Comparison of ENCODE assay signal across 8 mouse cellular contexts in genomic region chr4:150048478-150049156, GRCm38 (mm10). TPM values are rescaled to one million over a fixed set of nuclear protein-coding genes. Genes with fewer than 3 reads are reported as not detected.
DNase-seq lines count a peak whose midpoint lies in the region; ATAC-seq lines count a peak whose summit lies in the region.

No protein-coding gene starts in this region.

- no peaks in the 10 kb centered on the region for H3K36me3 ChIP-seq in liver, embryonic 11.5 days (ENCODE audit: control insufficient read depth, insufficient read depth, low read length)
- H3K36me3 ChIP-seq in neural tube, embryonic 14.5 days (ENCODE audit: control insufficient read depth, insufficient read depth, low read length), result no peaks in the 10 kb centered on the region

- H3K9ac ChIP-seq in liver, embryonic 11.5 days (ENCODE audit: low read depth, low read length), result peak overlapping the region; percentile 34; the same call in 1 of the 2 replicates
- H3K9ac ChIP-seq in neural tube, embryonic 14.5 days (replicated peaks; ENCODE audit: low read depth, low read length), result no peak overlapping the region; the same call in 1 of the 2 replicates

- peak overlapping the region; percentile 6 for H3K27ac ChIP-seq in brown adipose tissue, adult 24 weeks (replicated peaks; ENCODE audit: low read depth, low read length)
- H3K27ac ChIP-seq in liver, embryonic 11.5 days (ENCODE audit: low read depth, low read length), result no peak overlapping the region
- no peak overlapping the region for H3K27ac ChIP-seq in neural tube, embryonic 14.5 days (ENCODE audit: low read depth, low read length)

- peaks cover 58% of the 10 kb centered on the region for H3K27me3 ChIP-seq in liver, embryonic 11.5 days (replicated peaks; ENCODE audit: control insufficient read depth, insufficient read depth, low read length)
- H3K27me3 ChIP-seq in neural tube, embryonic 14.5 days (ENCODE audit: control insufficient read depth, insufficient read depth, low read length), result peaks cover 25% of the 10 kb centered on the region

- 2% methylated on average over 49 of the region's 49 CpGs for WGBS in liver, embryonic 11.5 days
- WGBS in neural tube, embryonic 14.5 days, result under 1% methylated on average over 49 of the region's 49 CpGs

- peak overlapping the region; percentile 71 for H3K4me3 ChIP-seq in brown adipose tissue, adult 24 weeks (ENCODE audit: insufficient read depth, low read depth, low read length)
- peak overlapping the region; percentile 46 for H3K4me3 ChIP-seq in liver, embryonic 11.5 days (ENCODE audit: low read depth, low read length)
- H3K4me3 ChIP-seq in neural tube, embryonic 14.5 days (ENCODE audit: low read depth, low read length), result peak overlapping the region; percentile 33

- no peaks in the 10 kb centered on the region for H3K4me1 ChIP-seq in brown adipose tissue, adult 24 weeks (ENCODE audit: control insufficient read depth, insufficient read depth, insufficient read length, low read length)
- H3K4me1 ChIP-seq in liver, embryonic 11.5 days (replicated peaks; ENCODE audit: control insufficient read depth, insufficient read depth, low read length), result peaks cover 7% of the 10 kb centered on the region; the same call in 1 of the 2 replicates
- peaks cover 16% of the 10 kb centered on the region for H3K4me1 ChIP-seq in neural tube, embryonic 14.5 days (ENCODE audit: control insufficient read depth, insufficient read depth, low read length)

- H3K9me3 ChIP-seq in liver, embryonic 11.5 days (ENCODE audit: control insufficient read depth, low read length), result no peaks in the 10 kb centered on the region
- no peaks in the 10 kb centered on the region for H3K9me3 ChIP-seq in neural tube, embryonic 14.5 days (ENCODE audit: control insufficient read depth, low read length)

- intact Hi-C loops in heart, postnatal 14 days (cut with DNase I), result no loop called here

- DNase-seq in kidney, adult 11 months, result peak; percentile 18
- DNase-seq in kidney, postnatal 25 days, result no peak
- DNase-seq in heart, postnatal 14 days, result peak; percentile 24 to 26
- DNase-seq in liver, embryonic 11.5 days (ENCODE audit: low spot score), result no peak
- DNase-seq in left cerebral cortex, adult 8-10 months (ENCODE audit: low spot score in 2 of 2), result no peak

- H3K4me2 ChIP-seq in liver, embryonic 11.5 days, result peak overlapping the region; percentile 81
- peak overlapping the region; percentile 75 for H3K4me2 ChIP-seq in neural tube, embryonic 14.5 days (ENCODE audit: low read depth, low read length)

- no peak; the same call in 1 of the 2 replicates for ATAC-seq in liver, embryonic 11.5 days (replicated peaks; ENCODE audit: low FRiP score)
- no peak for ATAC-seq in neural tube, embryonic 14.5 days (ENCODE audit: low read depth)
- no peak for ATAC-seq in monocyte, adult 5-6 weeks (replicated peaks; ENCODE audit: insufficient number of reproducible peaks, low FRiP score, low TSS enrichment, poor library complexity, severe bottlenecking)

RNA-seq across cellular contexts. Expression of gene Gpr157, which starts 38.5 kb away (rescaled TPM):
- polyA plus RNA-seq in brown adipose tissue, adult 24 weeks (2012; ENCODE audit: insufficient read depth, insufficient read length, missing spikeins), result 2.0 and 2.4 TPM in 2 replicates
- total RNA-seq in heart, postnatal 14 days (2021), result 10 to 100 TPM; 29.5 to 33.7 TPM
- 0.29 and 0.31 TPM in 2 replicates for polyA plus RNA-seq in liver, embryonic 11.5 days (2014; fragmentation: Nextera tagmentation; extraction: Ambion mirVana)
- 0.16 and 0.33 TPM in 2 replicates for polyA plus RNA-seq in neural tube, embryonic 14.5 days (2014; fragmentation: Nextera tagmentation; extraction: Ambion mirVana)
- 0.19 to 0.39 TPM (median 0.32 TPM) in 3 replicates for total RNA-seq in monocyte, adult 5-6 weeks (2017)
- 1 to 10 TPM; 1.9 to 3.4 (median 2.4) TPM for total RNA-seq in left cerebral cortex, adult 8-10 months (2022)

RNA-seq across cellular contexts. Expression of gene H6pd, which starts 39.8 kb away (rescaled TPM):
- 66.4 and 85.8 TPM in 2 replicates for polyA plus RNA-seq in brown adipose tissue, adult 24 weeks (2012; ENCODE audit: insufficient read depth, insufficient read length, missing spikeins)
- 10 to 100 TPM; 41.0 to 45.9 TPM for total RNA-seq in heart, postnatal 14 days (2021)
- 9.4 and 9.8 TPM in 2 replicates for polyA plus RNA-seq in liver, embryonic 11.5 days (2014; fragmentation: Nextera tagmentation; extraction: Ambion mirVana)
- 2.0 and 3.3 TPM in 2 replicates for polyA plus RNA-seq in neural tube, embryonic 14.5 days (2014; fragmentation: Nextera tagmentation; extraction: Ambion mirVana)
- total RNA-seq in monocyte, adult 5-6 weeks (2017), result 19.1 to 35.1 TPM (median 21.1 TPM) in 3 replicates
- 10 to 100 TPM; 14.7 to 17.8 (median 16.3) TPM for total RNA-seq in left cerebral cortex, adult 8-10 months (2022)

Comparison
In these comparisons a context has a peak if more than half of its experiments do, and no peak if none do; other contexts are left out.
1. DNase-seq: peak in kidney, adult 11 months (single experiment) and heart, postnatal 14 days (2 of 2); none in kidney, postnatal 25 days (0 of 2), liver, embryonic 11.5 days (single experiment) and left cerebral cortex, adult 8-10 months (0 of 2).
2. RNA of gene Gpr157, which starts 38.5 kb away (total RNA-seq): 29.5 to 33.7 TPM in heart, postnatal 14 days; 1.9 to 3.4 TPM in left cerebral cortex, adult 8-10 months and 0.19 to 0.39 TPM in monocyte, adult 5-6 weeks; every median in the first group is over 4 times any median in the second.
3. Peak in every context shown above with its lines, with median percentiles within 50 percentile points of each other: H3K4me3 ChIP-seq.